Mouse (Mus musculus) neural tube, embryonic 14.5 days (tissue): ENCODE results near the gene Morn3. TPM values are rescaled to one million over a fixed set of nuclear protein-coding genes. Genes with fewer than 3 reads are reported as not detected.

ENCODE experiments used
- ATAC-seq: fragments of 200-750 bp; cut with Nextera tagmentation; 2 replicates; pipeline ENCODE4 v1.8.0; 2017; ENCODE audit warnings: low read depth, mild to moderate bottlenecking, moderate TSS enrichment, moderate library complexity
- H3K27ac ChIP-seq: fragments of 300-500 bp; sonication (generic); 2 replicates; pipeline ENCODE4 v1.5.1; 2014; ENCODE audit warnings: low read depth, mild to moderate bottlenecking, control low read depth, low read length, moderate library complexity, mixed read lengths
- H3K27me3 ChIP-seq: fragments of 300-500 bp; sonication (generic); 2 replicates; pipeline ENCODE4 v1.6.1; 2014; ENCODE audit warnings: low read length; ENCODE audit not compliant: control insufficient read depth, insufficient read depth
- H3K36me3 ChIP-seq: fragments of 300-500 bp; sonication (generic); 2 replicates; pipeline ENCODE4 v1.6.1; 2014; ENCODE audit warnings: low read length, mixed read lengths; ENCODE audit not compliant: control insufficient read depth, insufficient read depth
- H3K4me1 ChIP-seq: fragments of 300-500 bp; sonication (generic); 2 replicates; pipeline ENCODE4 v1.6.1; 2014; ENCODE audit warnings: low read length; ENCODE audit not compliant: control insufficient read depth, insufficient read depth
- H3K4me2 ChIP-seq: fragments of 300-500 bp; sonication (generic); 2 replicates; pipeline ENCODE4 v1.6.1; 2014; ENCODE audit warnings: mild to moderate bottlenecking, low read depth, low read length, control low read depth
- H3K4me3 ChIP-seq: fragments of 300-500 bp; sonication (generic); 2 replicates; pipeline ENCODE4 v1.5.1; 2014; ENCODE audit warnings: low read depth, low read length, control low read depth, mixed read lengths
- H3K9ac ChIP-seq: fragments of 300-500 bp; sonication (generic); replicated peaks from 2 replicates; pipeline ENCODE4 v1.6.1; 2014; ENCODE audit warnings: low read depth, mild to moderate bottlenecking, control low read depth, low read length, mixed read lengths
- H3K9me3 ChIP-seq: fragments of 300-500 bp; sonication (generic); 2 replicates; pipeline ENCODE4 v1.6.1; 2016; ENCODE audit warnings: low read length; ENCODE audit not compliant: control insufficient read depth
- WGBS: fragments of 180-500 bp; shearing (Covaris S2); extraction: QIAGEN DNeasy Blood & Tissue Kit; methylation state at CpG from one replicate; pipeline ENCODE4 v1.1.7; 2014; 5-methylcytosine and 5-hydroxymethylcytosine counted together
- polyA plus RNA-seq: library from polyadenylated mRNA; unstranded; fragments of >200 nt; fragmentation: Nextera tagmentation; extraction: Ambion mirVana; gene quantifications from 2 replicates; pipeline ENCODE4 v1.2.1, GENCODE M21; 2014

Morn3 gene
- 0.37 and 0.43 TPM in 2 replicates for polyA plus RNA-seq

DNA sequence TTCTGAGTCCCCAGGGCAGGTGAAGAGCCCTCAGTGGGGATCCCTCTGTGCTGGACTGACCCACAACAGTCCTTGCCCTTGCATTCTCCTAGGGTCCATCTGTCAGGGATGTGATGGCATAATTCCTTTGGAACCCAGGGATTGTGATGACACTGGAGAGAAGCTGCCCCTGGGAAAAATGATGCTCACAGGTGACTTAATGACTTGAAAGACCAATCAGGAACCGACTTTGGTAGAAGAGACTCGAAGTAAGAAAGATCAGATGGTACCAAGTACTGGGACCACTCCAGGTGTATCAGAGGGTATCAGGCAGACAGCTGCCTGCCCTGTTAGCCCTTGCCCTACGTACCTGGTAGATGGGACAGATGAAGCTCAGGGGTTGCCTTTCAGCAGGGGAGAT is at the start of gene Morn3:
TSS of gene Morn3 (minus strand) at position 101 of the 400 bp plus-strand sequence.
- Histone ChIP-seq H3K9me3 (no peaks in the 10 kb centered on the region), H3K9ac (no peak within 1 kb of the TSS), H3K4me2 (no peak within 1 kb of the TSS), H3K36me3 (no peaks in the 10 kb centered on the region), H3K4me1 (0 out of 2 replicates have a peak, but pooled peaks cover 3% of the 10 kb centered on the region), H3K27me3 (no peaks in the 10 kb centered on the region), H3K27ac (no peak within 1 kb of the TSS), H3K4me3 (no peak within 1 kb of the TSS)
- ATAC-seq, result no peak
- 80% methylated on average over 3 of the region's 3 CpGs for WGBS

DNA sequence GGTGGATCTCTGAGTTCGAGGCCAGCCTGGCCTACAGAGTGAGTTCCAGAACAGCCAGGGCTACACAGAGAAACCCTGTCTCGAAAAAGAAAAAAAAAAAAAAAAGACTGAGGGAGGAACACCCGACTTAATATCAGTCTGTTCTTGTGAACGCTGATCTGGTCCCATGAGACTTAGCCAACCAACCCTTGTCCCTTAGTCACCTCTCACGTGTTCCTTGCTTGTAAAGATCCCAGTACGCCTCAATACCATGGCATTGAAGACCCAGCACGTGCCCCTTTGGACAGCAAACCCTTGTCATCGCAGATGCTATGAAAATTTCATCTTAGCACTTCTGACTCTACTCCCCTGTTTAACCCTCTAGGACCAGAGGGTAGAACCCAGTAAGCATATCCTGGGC is 49.5 kb upstream of the Morn3 start:
- Histone ChIP-seq H3K4me3 (no peak overlapping the region), H3K27me3 (no peaks in the 10 kb centered on the region), H3K36me3 (no peaks in the 10 kb centered on the region), H3K4me1 (no peaks in the 10 kb centered on the region), H3K9me3 (no peaks in the 10 kb centered on the region), H3K27ac (no peak overlapping the region), H3K4me2 (no peak overlapping the region), H3K9ac (no peak overlapping the region)
- no peak for ATAC-seq
- WGBS, result 93% methylated on average over 8 of the region's 8 CpGs

DNA sequence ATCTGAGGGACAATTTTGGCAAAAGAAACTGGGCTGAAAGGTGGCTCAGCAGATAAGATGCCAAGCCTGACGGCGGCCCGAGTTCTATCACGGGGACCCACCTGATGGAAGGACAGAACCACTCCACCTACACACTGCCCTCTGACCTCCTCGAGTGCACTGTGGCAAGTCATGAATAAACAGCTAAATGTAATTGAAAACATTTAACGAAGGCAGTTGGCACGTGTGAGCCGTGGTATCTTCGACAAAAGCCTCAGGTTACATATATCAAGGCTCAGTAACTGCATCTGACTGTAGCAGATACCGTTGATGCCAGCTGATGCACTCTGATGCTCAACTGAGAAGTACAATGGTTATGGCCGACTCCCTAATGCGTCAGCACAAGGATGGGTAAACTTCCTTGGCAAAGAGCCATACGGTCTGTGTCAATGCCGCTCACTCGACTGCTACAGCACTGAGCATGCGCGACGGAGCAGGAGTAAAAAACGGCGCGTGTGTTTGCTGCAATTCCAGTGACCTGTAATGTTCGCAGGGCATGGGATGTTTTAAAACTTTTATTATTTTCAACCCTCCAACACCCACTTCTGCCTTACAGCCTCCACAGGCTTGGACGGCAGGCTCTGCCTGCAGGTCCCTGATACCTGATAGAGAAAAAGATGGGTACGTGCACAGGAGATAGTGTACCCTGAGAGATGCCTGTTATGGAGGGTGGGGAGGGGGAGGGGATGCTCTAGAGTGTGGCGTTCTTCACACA is 47.6 kb upstream of the Morn3 start:
- ATAC-seq, result peak; percentile 73; the same call in 1 of the 2 replicates
- no peak overlapping the region for H3K9ac ChIP-seq
- H3K4me1 ChIP-seq, result no peaks in the 10 kb centered on the region
- no peak overlapping the region for H3K4me2 ChIP-seq
- no peak overlapping the region for H3K4me3 ChIP-seq
- 70% methylated on average over 25 of the region's 25 CpGs for WGBS
- H3K9me3 ChIP-seq, result no peaks in the 10 kb centered on the region
- H3K36me3 ChIP-seq, result no peaks in the 10 kb centered on the region
- H3K27me3 ChIP-seq, result no peaks in the 10 kb centered on the region
- no peak overlapping the region for H3K27ac ChIP-seq

DNA sequence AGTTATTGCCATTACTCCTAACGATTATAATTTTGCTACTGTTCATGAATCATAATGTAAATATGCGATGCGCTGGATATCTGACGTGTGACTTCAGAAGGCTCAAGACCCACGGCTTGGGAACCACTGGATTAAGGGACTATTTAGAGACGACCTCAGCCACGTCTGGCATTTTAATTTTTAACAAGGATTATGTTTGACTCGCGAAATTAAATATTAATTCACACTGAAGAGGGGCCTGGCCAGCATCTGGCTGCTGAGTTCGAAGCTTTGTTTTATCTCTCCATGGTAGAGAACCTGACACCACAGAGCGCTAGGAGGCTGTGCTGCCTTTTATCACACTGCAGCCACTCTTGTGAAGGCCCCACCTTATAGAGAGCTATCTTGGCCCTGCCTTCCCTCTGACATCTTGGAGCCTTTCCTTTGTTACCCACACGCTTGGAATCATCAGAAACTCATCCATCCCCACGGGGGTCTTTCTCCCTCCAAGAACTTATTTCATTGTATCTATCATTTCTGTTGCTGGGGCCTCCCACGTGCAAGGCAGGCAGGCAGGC is 46.3 kb upstream of the Morn3 start:
- Histone ChIP-seq H3K4me2 (no peak overlapping the region), H3K36me3 (no peaks in the 10 kb centered on the region), H3K27me3 (no peaks in the 10 kb centered on the region), H3K9ac (no peak overlapping the region), H3K4me3 (no peak overlapping the region), H3K9me3 (no peaks in the 10 kb centered on the region), H3K27ac (no peak overlapping the region), H3K4me1 (no peaks in the 10 kb centered on the region)
- WGBS, result 78% methylated on average over 14 of the region's 14 CpGs
- no peak for ATAC-seq

DNA sequence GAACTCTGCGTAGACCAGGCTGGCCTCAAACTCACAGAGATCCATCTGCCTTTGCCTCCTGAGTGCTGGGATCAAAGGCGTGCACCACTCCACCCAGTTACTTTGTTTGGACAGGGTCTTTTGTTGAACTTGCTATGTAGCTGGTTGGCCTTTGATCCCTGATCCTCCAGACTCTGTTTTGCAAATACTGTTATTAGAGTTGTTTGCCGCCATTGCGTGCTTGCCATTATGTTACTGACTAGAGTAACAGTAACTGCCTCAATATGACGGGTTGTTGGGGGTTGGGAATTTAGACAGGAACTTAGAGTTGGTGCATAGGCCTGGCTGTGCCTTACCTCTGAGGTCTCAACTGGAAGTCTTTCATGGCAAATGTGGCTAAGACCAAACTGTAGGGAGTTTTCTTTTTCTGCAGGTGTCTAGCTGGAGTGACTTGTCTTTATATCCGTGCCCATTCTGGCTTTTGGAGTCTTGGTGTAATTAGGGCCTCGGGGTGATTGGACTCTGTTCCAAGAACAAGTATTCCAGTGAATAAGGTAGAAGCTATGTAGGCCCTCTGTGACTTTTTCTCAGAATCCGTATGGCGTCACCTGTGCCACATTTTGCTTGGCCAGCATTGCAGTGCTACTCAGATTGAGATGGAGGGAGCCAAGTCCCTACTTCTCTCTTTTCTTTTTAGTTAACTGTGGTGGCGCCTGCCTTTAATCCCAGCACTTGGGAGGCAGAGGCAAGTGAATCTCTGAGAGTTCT is 43.9 kb upstream of the Morn3 start:
- no peak overlapping the region for H3K4me3 ChIP-seq
- H3K36me3 ChIP-seq, result no peaks in the 10 kb centered on the region
- H3K9ac ChIP-seq, result no peak overlapping the region
- WGBS, result 86% methylated on average over 10 of the region's 10 CpGs
- no peak overlapping the region for H3K4me2 ChIP-seq
- H3K27me3 ChIP-seq, result no peaks in the 10 kb centered on the region
- H3K9me3 ChIP-seq, result no peaks in the 10 kb centered on the region
- H3K27ac ChIP-seq, result no peak overlapping the region
- no peak for ATAC-seq
- no peaks in the 10 kb centered on the region for H3K4me1 ChIP-seq

DNA sequence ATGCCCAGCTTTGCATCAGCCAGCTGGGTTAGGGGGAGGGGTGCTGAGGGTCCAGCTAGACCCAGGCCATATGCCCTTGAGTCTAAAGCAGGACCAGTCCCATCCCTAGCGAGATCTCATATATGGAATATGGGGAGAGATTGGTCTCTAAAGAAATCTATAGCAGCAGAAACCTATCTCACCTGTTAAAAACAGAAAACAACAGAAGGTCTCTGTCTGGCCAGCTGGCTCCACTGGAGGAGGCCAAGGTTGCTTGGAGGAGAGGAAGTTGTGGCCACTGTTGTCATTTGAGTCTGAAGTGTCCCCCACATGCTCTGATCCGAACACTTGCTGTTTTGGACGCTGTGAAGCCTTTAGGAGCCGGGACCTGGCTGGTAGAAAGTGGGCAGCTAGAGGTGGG is 42.0 kb upstream of the Morn3 start:
- ATAC-seq, result no peak
- H3K36me3 ChIP-seq, result no peaks in the 10 kb centered on the region
- no peaks in the 10 kb centered on the region for H3K27me3 ChIP-seq
- 88% methylated on average over 4 of the region's 4 CpGs for WGBS
- no peak overlapping the region for H3K9ac ChIP-seq
- H3K4me2 ChIP-seq, result no peak overlapping the region
- H3K27ac ChIP-seq, result no peak overlapping the region
- no peaks in the 10 kb centered on the region for H3K9me3 ChIP-seq
- H3K4me1 ChIP-seq, result no peaks in the 10 kb centered on the region
- H3K4me3 ChIP-seq, result no peak overlapping the region

DNA sequence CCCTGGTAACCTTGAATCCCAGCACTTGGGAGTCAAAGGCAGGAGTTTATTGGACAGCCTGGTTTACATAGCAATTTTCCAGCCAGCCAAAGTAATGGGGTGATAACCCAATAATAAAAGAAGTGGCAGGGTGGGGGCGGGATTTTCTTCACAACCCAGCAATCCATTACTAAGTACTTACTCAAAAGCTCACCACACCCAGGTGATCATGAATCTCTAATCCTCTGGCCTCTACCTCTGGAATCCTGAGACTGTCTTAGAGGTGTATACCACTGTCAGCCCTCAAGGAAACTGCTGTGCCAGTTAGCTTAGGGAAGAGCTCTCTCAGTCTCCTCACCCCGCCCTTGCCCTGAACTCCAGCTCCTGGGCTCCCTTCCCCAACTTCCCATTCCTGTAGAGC is 39.7 kb upstream of the Morn3 start:
- Histone ChIP-seq H3K4me3 (no peak overlapping the region), H3K9ac (no peak overlapping the region), H3K4me1 (no peaks in the 10 kb centered on the region), H3K36me3 (no peaks in the 10 kb centered on the region), H3K9me3 (no peaks in the 10 kb centered on the region), H3K27ac (no peak overlapping the region), H3K4me2 (no peak overlapping the region), H3K27me3 (no peaks in the 10 kb centered on the region)
- 84% methylated on average over 2 of the region's 2 CpGs for WGBS
- no peak for ATAC-seq

DNA sequence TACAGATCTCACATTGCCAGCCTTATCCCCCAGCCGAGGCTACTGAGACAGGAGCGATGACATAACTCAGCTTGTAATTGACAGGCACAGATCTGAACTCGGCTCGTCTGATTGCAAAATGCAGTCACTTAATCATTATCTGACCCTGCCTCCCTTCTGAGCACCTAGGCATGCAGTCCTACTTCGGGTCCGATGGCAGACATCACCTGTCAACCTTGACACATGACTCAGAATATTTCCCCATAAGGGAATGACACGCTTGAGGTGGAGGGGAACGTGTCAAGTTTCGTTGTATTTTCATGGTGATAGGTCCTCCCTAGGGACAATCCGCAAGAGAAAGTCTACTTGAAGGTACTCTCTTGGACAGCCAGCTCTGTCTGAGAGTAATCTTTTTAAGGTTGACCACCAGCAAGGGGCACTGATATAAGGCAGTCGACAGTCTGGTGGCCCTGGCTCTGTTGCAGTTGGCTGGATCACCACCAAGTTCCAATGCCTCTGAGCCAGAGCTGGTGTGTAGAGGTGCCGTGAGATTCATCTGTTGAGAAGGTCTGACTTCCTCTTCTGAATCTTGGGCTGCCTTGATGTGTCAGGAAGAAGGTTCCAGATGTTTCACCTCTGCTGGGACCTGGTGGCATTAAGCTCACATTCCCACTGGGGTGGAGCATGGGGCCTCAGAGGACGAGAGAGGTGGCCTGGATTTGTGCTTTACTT is 36.7 kb upstream of the Morn3 start:
- Histone ChIP-seq H3K4me1 (no peaks in the 10 kb centered on the region), H3K27ac (no peak overlapping the region), H3K36me3 (no peaks in the 10 kb centered on the region), H3K4me3 (no peak overlapping the region), H3K4me2 (no peak overlapping the region), H3K27me3 (no peaks in the 10 kb centered on the region), H3K9ac (no peak overlapping the region), H3K9me3 (no peaks in the 10 kb centered on the region; the same call in 1 of the 2 replicates)
- 73% methylated on average over 13 of the region's 13 CpGs for WGBS
- no peak for ATAC-seq
